Comparison of ENCODE assay signal across 15 mouse cellular contexts in the genomic region with DNA sequence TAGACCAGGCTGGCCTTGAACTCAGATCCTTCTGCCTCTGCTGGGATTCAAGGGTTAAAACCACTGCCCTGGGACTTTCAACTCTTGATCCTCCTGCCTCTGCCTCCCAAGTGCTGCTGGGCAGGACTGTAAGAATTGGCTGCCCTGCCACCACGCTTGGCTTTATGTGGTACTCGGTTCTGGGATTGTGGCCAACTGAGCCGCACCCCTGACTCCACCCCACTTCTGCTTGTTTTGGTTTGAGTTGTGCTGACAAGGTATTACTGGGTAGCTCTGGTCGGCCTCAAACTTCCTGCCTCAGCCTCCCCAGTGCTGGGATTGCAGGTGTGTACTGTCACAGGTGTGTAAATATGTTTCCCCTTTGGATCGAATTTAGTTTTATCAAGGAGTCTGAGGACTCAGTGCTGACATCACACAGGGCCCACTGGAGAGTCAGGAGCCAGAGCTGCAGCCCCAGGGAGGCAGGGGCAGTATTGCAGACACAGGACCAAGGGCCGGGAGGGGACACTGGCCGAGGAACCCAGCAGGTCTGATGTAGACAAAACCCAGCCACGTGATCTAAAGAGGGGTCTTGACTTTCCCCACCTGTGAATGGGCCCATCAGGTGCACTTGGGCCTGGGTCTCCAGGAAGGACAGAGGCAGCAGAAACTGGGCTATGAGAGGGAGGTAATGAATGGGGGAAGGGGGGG. TPM values are rescaled to one million over a fixed set of nuclear protein-coding genes. Genes with fewer than 3 reads are reported as not detected.
DNase-seq lines count a peak whose midpoint lies in the region; ATAC-seq lines count a peak whose summit lies in the region.
"Had no signal": no experiment of that assay in that cellular context is flagged by ENCODE, and none has a peak within 500 bp of the region (broad histone marks: within the 10 kb centered on the region; RNA-seq: fewer than 3 reads in every experiment).

No protein-coding gene starts in this region.

- ATAC-seq in forebrain, embryonic 12.5 days (ENCODE audit: low FRiP score): no peak
- 0 out of 2 replicates have a peak, but pooled peaks have one; percentile 7 for ATAC-seq in neutrophil, adult 5-6 weeks (ENCODE audit: extremely low read depth, insufficient number of reproducible peaks, low FRiP score, poor library complexity, severe bottlenecking)
- ATAC-seq: intestine, embryonic 15.5 days had no signal

- DNase-seq in forebrain, embryonic 10.5 days (ENCODE audit: extremely low spot score, low spot score): no peak
- DNase-seq in spleen, adult 18-20 months: peak; percentile 30 to 34
- DNase-seq in spleen, postnatal 14 days (ENCODE audit: low spot score in 2 of 2): no peak
- DNase-seq in adipocyte (ENCODE audit: low spot score): peak; percentile 24
- DNase-seq in gastrocnemius, postnatal 14 days: no peak
- no peak for DNase-seq in urinary bladder, postnatal 14 days (ENCODE audit: low spot score)

- intact Hi-C loops in gastrocnemius, postnatal 14 days (cut with DNase I; ENCODE audit: low total_unique reads): no loop called here

- no peak overlapping the region for H3K4me2 ChIP-seq in forebrain, embryonic 12.5 days
- H3K4me2 ChIP-seq: intestine, embryonic 15.5 days; liver, embryonic 11.5 days; stomach, embryonic 15.5 days had no signal

- peak overlapping the region; percentile 73; the same call in 1 of the 2 replicates for H3K27ac ChIP-seq in forebrain, embryonic 10.5 days
- no peak overlapping the region for H3K27ac ChIP-seq in forebrain, embryonic 12.5 days
- H3K27ac ChIP-seq: intestine, embryonic 15.5 days; left cerebral cortex, adult 2 months; macrophage; stomach, embryonic 15.5 days had no signal

- no peak overlapping the region for H3K4me3 ChIP-seq in forebrain, embryonic 10.5 days
- H3K4me3 ChIP-seq in forebrain, embryonic 12.5 days (replicated peaks): no peak overlapping the region
- H3K4me3 ChIP-seq: embryonic facial prominence, embryonic 10.5 days; intestine, embryonic 15.5 days; left cerebral cortex, adult 2 months; stomach, embryonic 15.5 days had no signal

- no peak overlapping the region for H3K9ac ChIP-seq in forebrain, embryonic 12.5 days
- H3K9ac ChIP-seq: intestine, embryonic 15.5 days; stomach, embryonic 15.5 days had no signal

- H3K36me3 ChIP-seq in forebrain, embryonic 10.5 days (replicated peaks): no peaks in the 10 kb centered on the region
- no peaks in the 10 kb centered on the region for H3K36me3 ChIP-seq in forebrain, embryonic 12.5 days (replicated peaks)
- H3K36me3 ChIP-seq: embryonic facial prominence, embryonic 10.5 days; intestine, embryonic 15.5 days; stomach, embryonic 15.5 days had no signal

- no peaks in the 10 kb centered on the region for H3K9me3 ChIP-seq in forebrain, embryonic 10.5 days
- H3K9me3 ChIP-seq in forebrain, embryonic 12.5 days: no peaks in the 10 kb centered on the region
- H3K9me3 ChIP-seq: embryonic facial prominence, embryonic 10.5 days; intestine, embryonic 15.5 days; stomach, embryonic 15.5 days had no signal

- peaks cover 16% of the 10 kb centered on the region for H3K27me3 ChIP-seq in forebrain, embryonic 10.5 days (ENCODE audit: poor library complexity, severe bottlenecking)
- 0 out of 2 replicates have a peak, but pooled peaks cover 6% of the 10 kb centered on the region for H3K27me3 ChIP-seq in forebrain, embryonic 12.5 days
- H3K27me3 ChIP-seq: intestine, embryonic 15.5 days; stomach, embryonic 15.5 days had no signal

- peaks cover 44% of the 10 kb centered on the region for H3K4me1 ChIP-seq in forebrain, embryonic 10.5 days
- H3K4me1 ChIP-seq in forebrain, embryonic 12.5 days: peaks cover 33% of the 10 kb centered on the region
- H3K4me1 ChIP-seq: stomach, embryonic 15.5 days had no signal

- 65% methylated on average over 8 of the region's 8 CpGs for WGBS in forebrain, embryonic 10.5 days
- 68% methylated on average over 8 of the region's 8 CpGs for WGBS in forebrain, embryonic 12.5 days

RNA-seq across cellular contexts. Expression of gene Cacna1i, which starts 30.9 kb away (rescaled TPM):
- 0.02 and 0.04 TPM in 2 replicates for polyA plus RNA-seq in forebrain, embryonic 10.5 days (2016; fragmentation: Nextera tagmentation; extraction: Ambion mirVana)
- polyA plus RNA-seq in forebrain, embryonic 12.5 days (2016; fragmentation: Nextera tagmentation; extraction: Ambion mirVana): 0.17 and 0.21 TPM in 2 replicates
- 33.5 and 35.0 TPM in 2 replicates for total RNA-seq in neutrophil, adult 5-6 weeks (2017)
- total RNA-seq in gastrocnemius, postnatal 14 days (2021): under 1 TPM; 0.02 to 0.07 TPM
- total RNA-seq: granulocyte monocyte progenitor cell, adult 5-6 weeks had no signal
- polyA plus RNA-seq: intestine, embryonic 15.5 days; macrophage had no signal

RNA-seq across cellular contexts. Expression of gene Rps19bp1, which starts 53.9 kb away (rescaled TPM):
- polyA plus RNA-seq in forebrain, embryonic 10.5 days (2016; fragmentation: Nextera tagmentation; extraction: Ambion mirVana): 63.5 and 66.2 TPM in 2 replicates
- 57.4 and 65.2 TPM in 2 replicates for polyA plus RNA-seq in forebrain, embryonic 12.5 days (2016; fragmentation: Nextera tagmentation; extraction: Ambion mirVana)
- 6.2 and 12.2 TPM in 2 replicates for total RNA-seq in neutrophil, adult 5-6 weeks (2017)
- 10 to 100 TPM; 15.8 to 17.7 TPM for total RNA-seq in gastrocnemius, postnatal 14 days (2021)

Comparison
In these comparisons a context has a peak if more than half of its experiments do, and no peak if none do; other contexts are left out.
1. DNase-seq: peak in spleen, adult 18-20 months (2 of 2) and adipocyte (single experiment); none in forebrain, embryonic 10.5 days (single experiment), spleen, postnatal 14 days (0 of 2), gastrocnemius, postnatal 14 days (single experiment) and urinary bladder, postnatal 14 days (single experiment).
2. RNA of gene Cacna1i, which starts 30.9 kb away (total RNA-seq): 33.5 to 35.0 TPM in neutrophil, adult 5-6 weeks; 0.02 to 0.07 TPM in gastrocnemius, postnatal 14 days; every median in the first group is over 10 times any median in the second.